Mouse (Mus musculus) G1E (cell line): Measurements from ENCODE around the gene Myo3a. TPM values are rescaled to one million over a fixed set of nuclear protein-coding genes. Genes with fewer than 3 reads are reported as not detected.
A peak's percentile ranks its signal among the peaks of the same experiment; 100 is the strongest.

Source experiments
- ATAC-seq: 2 replicates; pipeline ENCODE4 v1.8.0; 2016; ENCODE audit warnings: mild to moderate bottlenecking; ENCODE audit not compliant: insufficient number of reproducible peaks, poor library complexity, low FRiP score, severe bottlenecking; ENCODE audit errors: extremely low read depth
- DNase-seq: peaks from one replicate; pipeline ENCODE4 v3.0.0; 2012; ENCODE audit warnings: low spot score
- H3K27me3 ChIP-seq: 2 replicates; pipeline ENCODE4 v1.6.1; 2012; ENCODE audit warnings: mild to moderate bottlenecking, low read length, inconsistent platforms; ENCODE audit not compliant: insufficient read depth
- H3K36me3 ChIP-seq: replicated peaks from 2 replicates; pipeline ENCODE3; 2012; ENCODE audit warnings: mild to moderate bottlenecking, inconsistent platforms
- H3K4me1 ChIP-seq: 2 replicates; pipeline ENCODE4 v1.6.1; 2012; ENCODE audit warnings: low read depth, low read length, inconsistent platforms, mixed read lengths; ENCODE audit not compliant: insufficient read depth
- H3K4me3 ChIP-seq: 2 replicates; pipeline ENCODE4 v1.5.1; 2012; ENCODE audit warnings: low read depth, mild to moderate bottlenecking, inconsistent platforms, low read length, moderate library complexity, mixed read lengths
- H3K9me3 ChIP-seq: replicated peaks from 2 replicates; pipeline ENCODE4 v1.6.1; 2012; ENCODE audit warnings: inconsistent platforms
- CTCF ChIP-seq: IDR thresholded peaks from 2 replicates; pipeline ENCODE4 v1.5.1; 2012; ENCODE audit warnings: low read depth, low read length, inconsistent platforms, mixed read lengths
- GATA1 ChIP-seq: IDR thresholded peaks from 2 replicates; pipeline ENCODE4 v1.6.1; 2012; ENCODE audit warnings: borderline replicate concordance, low read length, inconsistent platforms, mixed read lengths
- GATA2 ChIP-seq: IDR thresholded peaks from 2 replicates; pipeline ENCODE4 v1.6.1; 2012; ENCODE audit warnings: low read depth, low read length, inconsistent platforms, borderline replicate concordance
- POLR2AphosphoS5 ChIP-seq: IDR thresholded peaks from 2 replicates; pipeline ENCODE4 v1.6.1; 2012; ENCODE audit warnings: low read depth, low read length, inconsistent platforms; ENCODE audit not compliant: insufficient replicate concordance
- TAL1 ChIP-seq: conservative IDR thresholded peaks from 2 replicates; pipeline ENCODE4 v1.6.1; 2012; ENCODE audit warnings: low read depth, low read length, inconsistent platforms, mixed read lengths
- polyA plus RNA-seq: library from polyadenylated mRNA; stranded (reverse); fragments of >175 nt; gene quantifications from 2 replicates; pipeline ENCODE4 v1.2.3, GENCODE M21; 2012
- total RNA-seq, 2 experiments: library from RNA; stranded (forward) in 1 of 2; stranded (reverse) in 1 of 2; fragments of 200-1000 nt in 1 of 2; fragments of >200 nt in 1 of 2; fragmentation: Nextera tagmentation in 1 of 2; gene quantifications; 2 replicates each; pipeline ENCODE4 v1.2.3; 2014 to 2017

Myo3a gene
- total and polyA plus RNA-seq, 3 experiments = 0.16 TPM; not detected in 2

DNA sequence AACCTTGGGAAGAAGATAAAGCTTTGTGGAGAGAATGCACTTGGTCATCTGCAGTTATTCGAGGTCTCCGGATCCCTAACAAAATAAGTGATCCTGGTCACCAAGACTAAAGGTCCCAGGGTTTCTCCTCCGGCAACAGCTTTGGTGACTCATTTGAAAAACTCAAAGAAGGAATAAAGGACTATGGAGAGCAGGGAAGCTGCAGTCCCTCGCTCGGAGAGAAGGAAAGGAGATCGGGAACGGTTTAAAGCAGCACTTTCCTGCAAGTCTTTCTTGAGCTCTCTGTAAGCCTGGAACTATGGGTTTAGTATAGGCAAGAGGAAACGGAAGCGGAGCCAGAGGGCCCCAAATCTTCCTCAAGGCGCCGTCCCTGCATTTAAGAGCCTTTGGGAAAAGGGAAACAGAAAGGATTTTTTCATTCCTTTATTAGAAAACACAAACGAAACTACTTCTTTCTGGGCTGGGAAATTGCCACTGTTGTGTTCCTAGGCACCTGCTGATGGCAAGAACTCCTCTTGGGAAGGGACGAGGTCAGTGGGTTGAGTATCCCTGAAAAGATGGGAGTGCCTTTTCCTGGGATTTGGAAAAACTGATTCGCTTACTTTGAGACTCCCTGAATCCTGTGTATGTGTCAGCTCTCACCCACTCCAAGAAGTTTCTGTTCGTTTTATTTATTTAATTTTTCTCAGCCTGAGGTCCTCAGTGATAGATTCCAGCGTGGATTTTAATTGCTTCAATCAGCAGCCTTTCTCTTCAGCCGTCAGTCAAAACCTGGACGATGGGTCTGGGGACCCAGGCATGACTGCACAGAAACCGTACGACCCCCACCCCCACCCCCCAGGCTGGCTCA is 393.9 kb downstream of the Myo3a start:
- Histone ChIP-seq H3K4me1 (no peaks in the 10 kb centered on the region; the same call in 1 of the 2 replicates), H3K4me3 (no peak overlapping the region), H3K27me3 (peaks cover 41% of the 10 kb centered on the region), H3K36me3 (no peaks in the 10 kb centered on the region), H3K9me3 (peaks cover 9% of the 10 kb centered on the region)
- DNase-seq = no peak
- no peak for ATAC-seq
- no peak for TF ChIP-seq POLR2AphosphoS5

DNA sequence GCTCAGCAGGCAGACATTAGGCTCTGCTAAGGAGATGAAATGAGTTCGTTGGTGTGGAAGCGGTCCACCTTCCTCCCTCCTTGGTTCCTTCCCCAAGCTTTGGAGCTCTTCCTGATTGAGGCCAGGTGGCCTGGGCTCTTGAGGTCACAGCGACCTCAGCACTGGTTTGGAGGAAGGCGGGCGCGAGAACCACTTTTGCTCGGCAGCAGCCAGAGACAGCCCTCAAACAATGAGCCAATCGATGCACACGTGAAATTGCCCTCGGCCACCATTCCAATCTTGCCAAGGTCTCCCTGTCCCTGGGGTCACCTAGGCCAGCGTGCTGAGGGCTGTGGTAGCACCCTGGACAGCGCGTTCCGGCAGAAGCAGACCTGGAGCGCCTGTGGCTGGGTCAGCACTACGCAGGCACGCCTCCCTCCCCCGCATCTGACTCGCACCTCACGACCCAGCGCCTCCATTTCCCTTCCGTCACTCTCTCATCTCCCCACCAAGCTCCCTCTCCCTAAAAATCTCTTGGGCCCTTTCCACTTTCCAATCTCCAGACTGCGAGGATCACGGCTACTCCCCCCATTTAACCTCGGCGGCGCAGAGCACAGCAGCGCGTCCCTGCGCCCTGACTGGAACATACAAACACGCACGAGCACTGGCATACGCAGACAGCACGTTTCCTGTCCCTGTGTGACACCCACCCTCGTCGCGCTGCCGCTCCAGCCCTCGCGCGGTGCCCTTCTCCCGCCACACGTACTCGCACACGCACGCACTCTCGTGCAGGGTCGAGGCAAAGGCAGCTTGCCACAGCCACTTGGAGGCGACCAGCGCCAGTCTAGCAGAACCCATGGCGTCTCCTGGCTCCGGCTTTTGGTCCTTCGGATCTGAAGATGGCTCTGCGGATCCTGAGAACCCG is 394.8 kb downstream of the Myo3a start, which contains the start of gene Gad2:
Gene Gad2 (plus strand): TSS at position 378 of the 904 bp plus-strand sequence.
- no peaks in the 10 kb centered on the region for H3K36me3 ChIP-seq

DNA sequence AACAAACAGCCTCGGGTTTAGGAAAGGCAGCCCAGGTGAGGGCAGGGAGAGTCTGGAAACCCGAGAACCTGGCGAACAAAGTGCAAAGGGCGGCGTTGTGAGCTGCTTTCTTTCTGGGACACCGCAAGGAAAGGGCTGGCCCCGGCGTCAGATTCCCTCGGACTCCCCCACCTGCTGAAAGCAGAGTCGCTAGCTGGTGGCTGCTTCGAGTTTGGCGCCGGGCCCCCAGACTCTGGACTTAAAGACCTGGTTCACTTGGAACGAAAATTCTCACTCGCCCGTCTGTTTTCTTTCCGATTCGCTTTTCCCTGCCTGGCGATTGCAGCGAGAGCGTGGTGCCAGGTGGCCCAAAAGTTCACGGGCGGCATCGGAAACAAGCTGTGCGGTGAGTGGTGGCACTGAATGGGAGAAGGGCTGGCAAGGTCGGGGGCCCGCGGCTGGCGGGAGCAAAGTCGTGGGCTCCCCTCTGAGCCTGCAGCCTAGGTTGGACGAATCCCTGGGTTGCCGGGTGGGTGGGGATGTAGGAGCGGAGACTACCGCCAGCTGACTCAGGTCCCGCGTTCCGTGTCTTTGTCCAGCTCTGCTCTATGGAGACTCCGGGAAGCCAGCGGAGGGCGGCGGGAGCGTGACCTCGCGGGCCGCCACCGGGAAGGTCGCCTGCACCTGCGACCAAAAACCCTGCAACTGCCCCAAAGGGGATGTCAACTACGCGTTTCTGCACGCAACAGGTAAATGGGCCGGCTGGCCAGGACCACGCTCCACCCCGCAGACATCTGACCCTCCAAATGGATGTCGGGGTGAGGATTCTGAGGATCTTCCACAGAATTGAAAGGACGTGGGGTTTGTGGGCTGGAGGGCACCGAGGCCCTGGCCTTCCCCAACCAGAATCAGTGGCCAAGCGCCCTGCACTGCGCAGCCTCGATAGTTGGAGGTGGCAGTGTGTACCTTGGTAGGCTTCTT is 396.1 kb downstream of the Myo3a start:
- H3K36me3 ChIP-seq = no peaks in the 10 kb centered on the region
- TF ChIP-seq POLR2AphosphoS5 (no peak), GATA2 (no peak), GATA1 (no peak), TAL1 (no peak), CTCF (no peak)
- DNase-seq (no peak), ATAC-seq (no peak)
- no peak overlapping the region for H3K4me3 ChIP-seq
- H3K27me3 ChIP-seq = peaks cover 39% of the 10 kb centered on the region
- H3K9me3 ChIP-seq = peaks cover 9% of the 10 kb centered on the region
- H3K4me1 ChIP-seq = peaks cover 5% of the 10 kb centered on the region

More for the DNA sequence above, 394.8 kb downstream of the Myo3a start, which contains the start of gene Gad2:
- Histone ChIP-seq H3K27me3 (peaks cover 41% of the 10 kb centered on the region), H3K9me3 (peaks cover 9% of the 10 kb centered on the region), H3K4me3 (peak within 1 kb of the TSS; percentile 22), H3K4me1 (no peaks in the 10 kb centered on the region; the same call in 1 of the 2 replicates)
- TF ChIP-seq GATA1 (no peak), TAL1 (no peak), POLR2AphosphoS5 (no peak), GATA2 (no peak), CTCF (no peak)
- DNase-seq (no peak), ATAC-seq (no peak)

DNA sequence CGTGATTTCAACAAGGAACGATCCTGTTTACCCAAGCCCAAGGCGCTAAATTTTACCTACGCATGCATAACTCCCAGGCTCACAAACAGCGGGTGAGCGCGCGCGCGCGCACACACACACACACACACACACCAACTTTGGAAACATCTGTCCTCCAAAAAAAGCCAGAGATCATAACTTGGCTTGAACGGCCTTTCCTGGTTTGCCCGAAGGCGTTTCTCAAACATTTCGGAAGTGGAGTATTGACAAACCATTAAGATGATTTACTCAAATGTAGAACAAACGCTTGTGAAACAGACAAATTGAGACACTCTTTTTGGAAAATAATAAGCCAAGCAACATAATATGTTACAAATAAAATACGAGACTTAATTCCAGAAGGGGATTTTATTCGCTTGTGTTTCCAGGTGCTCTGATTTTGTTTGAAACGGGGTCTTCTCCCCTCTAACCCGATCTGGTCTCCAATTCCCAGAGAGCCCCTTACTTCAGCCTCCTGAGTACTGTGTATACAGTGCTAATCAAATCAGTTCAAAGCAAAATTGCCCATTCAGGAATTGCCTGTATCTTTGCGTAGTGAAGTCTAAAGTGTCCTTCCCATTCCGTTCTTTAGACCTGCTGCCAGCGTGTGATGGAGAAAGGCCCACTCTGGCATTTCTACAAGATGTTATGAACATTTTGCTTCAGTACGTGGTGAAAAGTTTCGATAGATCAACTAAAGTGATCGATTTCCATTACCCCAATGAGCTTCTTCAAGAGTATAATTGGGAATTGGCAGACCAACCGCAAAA is 397.1 kb downstream of the Myo3a start:
- Histone ChIP-seq H3K36me3 (no peaks in the 10 kb centered on the region), H3K4me1 (peaks cover 5% of the 10 kb centered on the region), H3K9me3 (peaks cover 9% of the 10 kb centered on the region), H3K27me3 (peaks cover 33% of the 10 kb centered on the region), H3K4me3 (no peak overlapping the region)
- ATAC-seq (no peak), DNase-seq (no peak)
- TF ChIP-seq TAL1 (no peak), GATA1 (no peak), POLR2AphosphoS5 (no peak), CTCF (no peak), GATA2 (no peak)

DNA sequence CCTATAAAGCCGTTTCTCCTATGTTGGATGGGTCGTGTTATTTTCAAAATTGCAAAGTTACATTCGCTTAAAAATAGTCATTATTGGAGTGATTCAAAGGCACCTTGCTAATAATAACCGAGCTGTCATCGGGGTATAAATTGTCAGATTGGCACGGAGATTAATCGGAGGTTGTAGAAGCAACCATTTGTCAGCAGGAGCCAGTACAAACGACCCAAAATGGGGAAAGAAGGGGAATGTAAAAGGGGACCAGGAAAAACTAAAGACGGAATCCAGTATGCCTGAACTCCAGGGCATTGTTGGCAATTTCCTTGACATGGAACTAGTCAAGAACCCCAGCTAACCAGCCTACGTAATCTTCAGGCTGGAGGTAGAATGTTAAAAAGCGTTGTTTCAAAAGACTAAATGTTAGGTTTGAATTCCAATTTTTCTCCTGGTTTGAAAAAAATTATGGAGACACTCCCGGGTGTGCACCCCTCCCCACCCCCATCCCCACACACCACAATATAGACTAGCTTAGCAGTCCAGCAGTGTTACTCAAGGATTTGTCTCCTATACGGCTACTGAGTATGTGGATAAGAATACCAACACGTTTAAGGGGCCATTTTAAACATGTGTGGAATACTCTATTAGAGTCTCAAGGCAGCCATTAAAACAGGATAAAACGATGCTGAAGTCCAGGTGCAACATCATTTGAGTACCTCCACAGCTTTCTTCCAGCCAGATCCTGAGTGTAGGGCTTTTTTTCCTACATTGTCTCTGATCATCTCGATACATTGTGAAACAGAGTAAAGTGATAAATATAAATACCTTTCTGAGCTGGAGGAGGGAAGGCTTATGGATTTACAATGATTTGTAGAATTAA is 398.0 kb downstream of the Myo3a start:
- Histone ChIP-seq H3K9me3 (peaks cover 9% of the 10 kb centered on the region), H3K4me1 (peaks cover 5% of the 10 kb centered on the region), H3K4me3 (no peak overlapping the region), H3K36me3 (no peaks in the 10 kb centered on the region), H3K27me3 (peaks cover 27% of the 10 kb centered on the region)
- TF ChIP-seq POLR2AphosphoS5 (no peak), CTCF (no peak), GATA2 (no peak), TAL1 (no peak)
- DNase-seq (no peak), ATAC-seq (no peak)
